Mouse (Mus musculus): ENCODE measurements around the gene Gm21972. TPM values are rescaled to one million over a fixed set of nuclear protein-coding genes. Genes with fewer than 3 reads are reported as not detected.

The Gm21972 gene
- total and polyA plus RNA-seq, 2 experiments from 2014 or later: 0.52 to 1.8 TPM

GRCm38 (mm10) chr1:86135315-86135714, 1.9 kb downstream of the Gm21972 start:
- WGBS: 90% methylated on average over 6 of the region's 6 CpGs
- H3K4me1 ChIP-seq (ENCODE audit: insufficient read depth): no peaks in the 10 kb centered on the region
- DNase-seq (no peak), ATAC-seq (no peak)
- no peaks in the 10 kb centered on the region for H3K27me3 ChIP-seq (ENCODE audit: insufficient read depth, low read length)
- H3K4me3 ChIP-seq (ENCODE audit: low read depth, low read length): no peak overlapping the region
- no peak overlapping the region for H3K27ac ChIP-seq (ENCODE audit: low read depth, low read length)
- peaks cover 66% of the 10 kb centered on the region for H3K36me3 ChIP-seq (ENCODE audit: insufficient read depth)
- no peak overlapping the region for H3K9ac ChIP-seq
- no peak for TF ChIP-seq CTCF (IDR thresholded peaks at IDR 0.05; ENCODE audit: low read depth)
- H3K9me3 ChIP-seq (ENCODE audit: low read length): no peaks in the 10 kb centered on the region
- H3K4me2 ChIP-seq (ENCODE audit: low read depth): no peak overlapping the region

GRCm38 (mm10) chr1:86141081-86141480, 7.6 kb downstream of the Gm21972 start:
- no peak overlapping the region for H3K4me3 ChIP-seq (ENCODE audit: low read depth, low read length)
- WGBS: 81% methylated on average over 3 of the region's 3 CpGs
- ATAC-seq: no peak

GRCm38 (mm10) chr1:86143165-86143564, 9.7 kb downstream of the Gm21972 start:
- no peak overlapping the region for H3K9ac ChIP-seq
- no peak for TF ChIP-seq CTCF (IDR thresholded peaks at IDR 0.05; ENCODE audit: low read depth)
- no peak for ATAC-seq
- H3K27me3 ChIP-seq (ENCODE audit: insufficient read depth, low read length): no peaks in the 10 kb centered on the region
- H3K4me3 ChIP-seq (ENCODE audit: low read depth, low read length): no peak overlapping the region
- H3K4me1 ChIP-seq (ENCODE audit: insufficient read depth): no peaks in the 10 kb centered on the region
- H3K27ac ChIP-seq (ENCODE audit: low read depth, low read length): no peak overlapping the region
- H3K4me2 ChIP-seq (ENCODE audit: low read depth): no peak overlapping the region
- H3K9me3 ChIP-seq (ENCODE audit: low read length): no peaks in the 10 kb centered on the region
- H3K36me3 ChIP-seq (ENCODE audit: insufficient read depth): peaks cover 26% of the 10 kb centered on the region
- WGBS: 88% methylated on average over 4 of the region's 4 CpGs
- no peak for DNase-seq

More at GRCm38 (mm10) chr1:86141081-86141480, 7.6 kb downstream of the Gm21972 start:
- Histone ChIP-seq H3K4me1 (ENCODE audit: insufficient read depth) (no peaks in the 10 kb centered on the region), H3K36me3 (ENCODE audit: insufficient read depth) (peaks cover 42% of the 10 kb centered on the region), H3K27me3 (ENCODE audit: insufficient read depth, low read length) (no peaks in the 10 kb centered on the region), H3K9ac (no peak overlapping the region), H3K9me3 (ENCODE audit: low read length) (no peaks in the 10 kb centered on the region), H3K27ac (ENCODE audit: low read depth, low read length) (no peak overlapping the region), H3K4me2 (ENCODE audit: low read depth) (no peak overlapping the region)
- no peak for TF ChIP-seq CTCF (IDR thresholded peaks at IDR 0.05; ENCODE audit: low read depth)
- no peak for DNase-seq

DNA sequence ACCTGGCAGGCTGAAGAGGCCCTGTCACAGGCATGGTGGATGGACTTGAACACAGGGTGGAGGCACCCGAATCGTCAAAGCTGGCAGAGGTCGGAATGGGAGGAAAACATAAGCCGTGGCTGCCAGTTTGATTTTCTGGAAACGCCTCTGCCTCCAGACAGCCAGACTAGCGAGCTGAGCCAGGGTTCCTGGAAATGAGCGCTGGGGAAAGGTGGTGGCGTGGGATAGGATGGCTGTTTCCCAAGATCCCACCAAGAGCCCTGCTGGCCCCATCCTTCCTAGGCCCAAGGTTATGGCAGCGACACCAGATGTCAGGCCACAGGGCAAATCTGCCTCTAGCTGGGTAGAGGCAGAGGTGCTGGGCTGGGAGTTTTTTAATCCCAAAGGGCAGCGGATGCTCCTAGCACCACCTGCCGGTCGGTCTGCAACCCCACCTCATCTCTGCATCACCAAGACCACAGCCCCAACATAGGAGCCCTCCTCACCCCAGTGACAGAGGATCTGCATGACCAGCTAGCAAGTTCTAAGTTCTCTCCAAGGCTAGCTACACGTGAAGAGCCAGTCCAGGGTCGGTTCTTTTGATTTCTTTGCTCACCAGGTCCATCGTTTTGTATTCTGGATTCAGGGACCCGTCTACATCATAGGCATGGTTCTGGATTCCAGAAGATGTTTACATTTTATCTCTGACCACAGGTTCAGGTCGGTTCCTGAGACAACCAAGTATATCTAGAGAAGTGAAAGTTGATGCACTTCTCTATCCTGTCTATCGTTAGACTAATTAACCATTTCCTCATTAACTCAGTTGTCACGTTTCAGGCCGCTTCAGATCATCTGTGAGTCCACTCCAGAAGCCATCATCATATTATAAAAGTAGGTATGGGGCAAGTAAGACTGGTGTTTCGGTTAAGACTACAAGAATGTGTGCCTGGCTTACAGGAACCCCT, 10.8 kb downstream of the Gm21972 start:
- H3K4me2 ChIP-seq (ENCODE audit: low read depth): no peak overlapping the region
- no peak overlapping the region for H3K9ac ChIP-seq
- WGBS: 75% methylated on average over 21 of the region's 21 CpGs
- H3K9me3 ChIP-seq (ENCODE audit: low read length): no peaks in the 10 kb centered on the region
- no peak for ATAC-seq
- TF ChIP-seq CTCF (IDR thresholded peaks at IDR 0.05; ENCODE audit: low read depth): 0 out of 2 replicates have a peak, but pooled peaks have one; percentile 3
- H3K4me3 ChIP-seq (ENCODE audit: low read depth, low read length): no peak overlapping the region
- no peaks in the 10 kb centered on the region for H3K27me3 ChIP-seq (ENCODE audit: insufficient read depth, low read length)
- peaks cover 18% of the 10 kb centered on the region; the same call in 1 of the 2 replicates for H3K36me3 ChIP-seq (ENCODE audit: insufficient read depth)
- H3K27ac ChIP-seq (ENCODE audit: low read depth, low read length): no peak overlapping the region
- H3K4me1 ChIP-seq (ENCODE audit: insufficient read depth): no peaks in the 10 kb centered on the region
- no peak for DNase-seq

- WGBS: 88% methylated on average over 5 of the region's 5 CpGs
- no peak for ATAC-seq
- Histone ChIP-seq H3K4me1 (ENCODE audit: insufficient read depth) (no peaks in the 10 kb centered on the region), H3K36me3 (ENCODE audit: insufficient read depth) (peaks cover 7% of the 10 kb centered on the region; the same call in 1 of the 2 replicates), H3K4me2 (ENCODE audit: low read depth) (no peak overlapping the region), H3K27ac (ENCODE audit: low read depth, low read length) (no peak overlapping the region), H3K4me3 (ENCODE audit: low read depth, low read length) (no peak overlapping the region), H3K27me3 (ENCODE audit: insufficient read depth, low read length) (no peaks in the 10 kb centered on the region), H3K9ac (no peak overlapping the region), H3K9me3 (ENCODE audit: low read length) (no peaks in the 10 kb centered on the region)
- DNase-seq: no peak
- TF ChIP-seq CTCF (IDR thresholded peaks at IDR 0.05; ENCODE audit: low read depth): no peak
Measured at GRCm38 (mm10) chr1:86146293-86146692, 12.9 kb downstream of the Gm21972 start.

GRCm38 (mm10) chr1:86147557-86147956, 14.1 kb downstream of the Gm21972 start:
- peaks cover 5% of the 10 kb centered on the region; the same call in 1 of the 2 replicates for H3K36me3 ChIP-seq (ENCODE audit: insufficient read depth)
- H3K9ac ChIP-seq: no peak overlapping the region
- no peak overlapping the region for H3K27ac ChIP-seq (ENCODE audit: low read depth, low read length)
- H3K4me2 ChIP-seq (ENCODE audit: low read depth): no peak overlapping the region
- ATAC-seq (no peak), DNase-seq (no peak)
- no peak overlapping the region for H3K4me3 ChIP-seq (ENCODE audit: low read depth, low read length)
- H3K9me3 ChIP-seq (ENCODE audit: low read length): no peaks in the 10 kb centered on the region
- 82% methylated on average over 5 of the region's 5 CpGs for WGBS
- no peak for TF ChIP-seq CTCF (IDR thresholded peaks at IDR 0.05; ENCODE audit: low read depth)
- no peaks in the 10 kb centered on the region for H3K27me3 ChIP-seq (ENCODE audit: insufficient read depth, low read length)
- no peaks in the 10 kb centered on the region for H3K4me1 ChIP-seq (ENCODE audit: insufficient read depth)

- Histone ChIP-seq H3K36me3 (ENCODE audit: insufficient read depth) (peaks cover 3% of the 10 kb centered on the region; the same call in 1 of the 2 replicates), H3K9me3 (ENCODE audit: low read length) (no peaks in the 10 kb centered on the region), H3K4me2 (ENCODE audit: low read depth) (no peak overlapping the region), H3K4me3 (ENCODE audit: low read depth, low read length) (no peak overlapping the region), H3K27me3 (ENCODE audit: insufficient read depth, low read length) (no peaks in the 10 kb centered on the region), H3K9ac (no peak overlapping the region), H3K27ac (ENCODE audit: low read depth, low read length) (no peak overlapping the region), H3K4me1 (ENCODE audit: insufficient read depth) (no peaks in the 10 kb centered on the region)
- WGBS: 78% methylated on average over 9 of the region's 9 CpGs
- no peak for TF ChIP-seq CTCF (IDR thresholded peaks at IDR 0.05; ENCODE audit: low read depth)
- ATAC-seq (no peak), DNase-seq (no peak)
Measured at GRCm38 (mm10) chr1:86148161-86148560, 14.7 kb downstream of the Gm21972 start.
